Mouse (Mus musculus) 416B (cell line): ENCODE measurements around the gene Cacna1e.

Experiments used
- DNase-seq: peaks from one replicate; pipeline ENCODE4 v3.0.0; 2011; ENCODE audit warnings: low read depth

The Cacna1e gene

GRCm38 (mm10) chr1:154707584-154708290, 176.6 kb downstream of the Cacna1e start:
- DNase-seq = no peak

- no peak for DNase-seq
Measured at GRCm38 (mm10) chr1:154706974-154707373, 177.3 kb downstream of the Cacna1e start.

GRCm38 (mm10) chr1:154705882-154706565, 178.3 kb downstream of the Cacna1e start:
- DNase-seq = no peak

GRCm38 (mm10) chr1:154704558-154705185, 179.6 kb downstream of the Cacna1e start:
- no peak for DNase-seq

- DNase-seq = no peak
Measured at GRCm38 (mm10) chr1:154702623-154703022, 181.7 kb downstream of the Cacna1e start.

- no peak for DNase-seq
Measured at GRCm38 (mm10) chr1:154688876-154689665, 195.2 kb downstream of the Cacna1e start.

- DNase-seq = no peak
Measured at GRCm38 (mm10) chr1:154686861-154687260, 197.4 kb downstream of the Cacna1e start.

GRCm38 (mm10) chr1:154683477-154684106, 200.7 kb downstream of the Cacna1e start:
- DNase-seq = no peak

- no peak for DNase-seq
Measured at GRCm38 (mm10) chr1:154678989-154679388, 205.3 kb downstream of the Cacna1e start.

GRCm38 (mm10) chr1:154678151-154678550, 206.2 kb downstream of the Cacna1e start:
- no peak for DNase-seq

- peak; percentile 51 for DNase-seq
Measured at GRCm38 (mm10) chr1:154677677-154678076, 206.6 kb downstream of the Cacna1e start.

- DNase-seq = no peak
Measured at GRCm38 (mm10) chr1:154663721-154664120, 220.6 kb downstream of the Cacna1e start.

GRCm38 (mm10) chr1:154661977-154662376, 222.3 kb downstream of the Cacna1e start:
- no peak for DNase-seq

GRCm38 (mm10) chr1:154661221-154661864, 223.0 kb downstream of the Cacna1e start:
- DNase-seq = no peak

- DNase-seq = no peak
Measured at GRCm38 (mm10) chr1:154657366-154657765, 226.9 kb downstream of the Cacna1e start.

GRCm38 (mm10) chr1:154653951-154654350, 230.3 kb downstream of the Cacna1e start:
- no peak for DNase-seq

- no peak for DNase-seq
Measured at GRCm38 (mm10) chr1:154646156-154646950, 237.9 kb downstream of the Cacna1e start.

GRCm38 (mm10) chr1:154637821-154638220, 246.5 kb downstream of the Cacna1e start:
- no peak for DNase-seq

- no peak for DNase-seq
Measured at GRCm38 (mm10) chr1:154635766-154636165, 248.5 kb downstream of the Cacna1e start.

GRCm38 (mm10) chr1:154632886-154633285, 251.4 kb downstream of the Cacna1e start:
- DNase-seq = no peak
